Mouse (Mus musculus) cortical plate, adult 2 months (tissue): ENCODE measurements around the gene E130308A19Rik. TPM values are rescaled to one million over a fixed set of nuclear protein-coding genes. Genes with fewer than 3 reads are reported as not detected.

ENCODE experiments used
- H3K27ac ChIP-seq: fragments of 200-500 bp; 2 replicates; pipeline ENCODE4 v1.5.1; 2012; ENCODE audit warnings: low read length, control low read depth, inconsistent platforms; ENCODE audit not compliant: insufficient read depth
- H3K4me1 ChIP-seq: fragments of 200-500 bp; 2 replicates; pipeline ENCODE4 v1.6.1; 2011; ENCODE audit warnings: low read length; ENCODE audit not compliant: control insufficient read depth, insufficient read depth
- H3K4me3 ChIP-seq: fragments of 200-500 bp; 2 replicates; pipeline ENCODE4 v1.5.1; 2011; ENCODE audit warnings: mild to moderate bottlenecking, low read length, control low read depth; ENCODE audit not compliant: insufficient read depth
- CTCF ChIP-seq: fragments of 200-500 bp; IDR thresholded peaks from 2 replicates; pipeline ENCODE4 v1.5.1; 2011; ENCODE audit warnings: mild to moderate bottlenecking, control low read depth, low read length; ENCODE audit not compliant: insufficient read depth; ENCODE audit errors: extremely low read depth
- POLR2A ChIP-seq: fragments of 200-500 bp; IDR thresholded peaks from 2 replicates; pipeline ENCODE4 v1.6.1; 2011; ENCODE audit warnings: mild to moderate bottlenecking, low read length, control low read depth; ENCODE audit not compliant: insufficient read depth; ENCODE audit errors: extremely low read depth
- polyA plus RNA-seq: library from polyadenylated mRNA; depleted of rRNA; stranded (reverse); fragments of >200 nt; gene quantifications from 2 replicates; pipeline ENCODE4 v1.2.3, GENCODE M21; 2012

E130308A19Rik gene
- polyA plus RNA-seq, 1 experiment: 7.3 TPM

GRCm38 (mm10) chr4:59649119-59649518 lies 23.1 kb downstream of the E130308A19Rik start:
- no peak overlapping the region for H3K27ac ChIP-seq
- TF ChIP-seq POLR2A (no peak), CTCF (no peak)
- no peaks in the 10 kb centered on the region; the same call in 1 of the 2 replicates for H3K4me1 ChIP-seq
- no peak overlapping the region for H3K4me3 ChIP-seq

- TF ChIP-seq POLR2A: no peak
- TF ChIP-seq CTCF: no peak
- Histone ChIP-seq H3K27ac (no peak overlapping the region), H3K4me1 (no peaks in the 10 kb centered on the region; the same call in 1 of the 2 replicates), H3K4me3 (no peak overlapping the region)
These were observed 26.2 kb downstream of the E130308A19Rik start for GRCm38 (mm10) chr4:59652166-59652681.

GRCm38 (mm10) chr4:59656061-59656642 lies 30.1 kb downstream of the E130308A19Rik start:
- no peak for TF ChIP-seq CTCF
- Histone ChIP-seq H3K4me3 (no peak overlapping the region), H3K4me1 (no peaks in the 10 kb centered on the region; the same call in 1 of the 2 replicates), H3K27ac (no peak overlapping the region)

GRCm38 (mm10) chr4:59662163-59662562 lies 36.2 kb downstream of the E130308A19Rik start:
- Histone ChIP-seq H3K4me3 (no peak overlapping the region), H3K4me1 (no peaks in the 10 kb centered on the region; the same call in 1 of the 2 replicates), H3K27ac (no peak overlapping the region)
- TF ChIP-seq POLR2A (no peak), CTCF (no peak)

GRCm38 (mm10) chr4:59663451-59663850 lies 37.4 kb downstream of the E130308A19Rik start:
- H3K4me1 ChIP-seq: no peaks in the 10 kb centered on the region; the same call in none of the 2 replicates
- no peak overlapping the region for H3K27ac ChIP-seq
- TF ChIP-seq CTCF (no peak), POLR2A (no peak)

GRCm38 (mm10) chr4:59666550-59667317 lies 40.7 kb downstream of the E130308A19Rik start:
- no peaks in the 10 kb centered on the region; the same call in none of the 2 replicates for H3K4me1 ChIP-seq
- no peak overlapping the region for H3K4me3 ChIP-seq
- H3K27ac ChIP-seq: no peak overlapping the region
- TF ChIP-seq POLR2A (no peak), CTCF (no peak)

More at GRCm38 (mm10) chr4:59663451-59663850, 37.4 kb downstream of the E130308A19Rik start:
- no peak overlapping the region for H3K4me3 ChIP-seq

GRCm38 (mm10) chr4:59668050-59668449 lies 42.0 kb downstream of the E130308A19Rik start:
- H3K4me1 ChIP-seq: no peaks in the 10 kb centered on the region; the same call in none of the 2 replicates
- no peak overlapping the region for H3K4me3 ChIP-seq
- TF ChIP-seq POLR2A (no peak), CTCF (no peak)
- H3K27ac ChIP-seq: no peak overlapping the region

- Histone ChIP-seq H3K4me3 (no peak overlapping the region), H3K4me1 (no peaks in the 10 kb centered on the region; the same call in none of the 2 replicates)
- TF ChIP-seq CTCF (no peak), POLR2A (no peak)
These were observed 43.1 kb downstream of the E130308A19Rik start for GRCm38 (mm10) chr4:59669131-59669530.

GRCm38 (mm10) chr4:59670015-59670414 lies 44.0 kb downstream of the E130308A19Rik start:
- TF ChIP-seq CTCF: no peak
- TF ChIP-seq POLR2A: no peak
- Histone ChIP-seq H3K27ac (no peak overlapping the region), H3K4me1 (no peaks in the 10 kb centered on the region; the same call in none of the 2 replicates), H3K4me3 (no peak overlapping the region)

More at GRCm38 (mm10) chr4:59669131-59669530, 43.1 kb downstream of the E130308A19Rik start:
- H3K27ac ChIP-seq: no peak overlapping the region
